10 mouse cellular contexts compared by ENCODE assay signal in genomic region chr5:140750925-140751324, GRCm38 (mm10). TPM values are rescaled to one million over a fixed set of nuclear protein-coding genes. Genes with fewer than 3 reads are reported as not detected.
DNase-seq lines count a peak whose midpoint lies in the region; ATAC-seq and TF ChIP-seq lines count a peak whose summit lies in the region.
"Had no signal": no experiment of that assay in that cellular context is flagged by ENCODE, and none has a peak within 500 bp of the region (broad histone marks: within the 10 kb centered on the region; RNA-seq: fewer than 3 reads in every experiment).

No protein-coding gene starts in this region.

- DNase-seq in adrenal gland, postnatal 14 days: peak; percentile 72
- no peak for DNase-seq in adrenal gland, adult 18-20 months (ENCODE audit: low spot score in 2 of 2)
- DNase-seq in kidney, postnatal 4 days: peak; percentile 59 to 64
- DNase-seq in CD8-positive naive resting alpha-beta T cell, adult 2 months (ENCODE audit: low read depth in 2 of 2, low spot score in 2 of 2): peak; percentile 47 to 56
- peak; percentile 23 for DNase-seq in lung, postnatal 0 days (ENCODE audit: low spot score)

- peaks cover 4% of the 10 kb centered on the region; the same call in 1 of the 2 replicates for H3K36me3 ChIP-seq in kidney, embryonic 16.5 days (ENCODE audit: insufficient read depth, low read length)
- H3K36me3 ChIP-seq in lung, postnatal 0 days (ENCODE audit: insufficient read depth, low read length): no peaks in the 10 kb centered on the region
- peaks cover 3% of the 10 kb centered on the region; the same call in 1 of the 2 replicates for H3K36me3 ChIP-seq in forebrain, embryonic 12.5 days (replicated peaks)

- H3K27ac ChIP-seq in kidney, embryonic 16.5 days (ENCODE audit: low read length): no peak overlapping the region
- no peak overlapping the region for H3K27ac ChIP-seq in lung, postnatal 0 days (ENCODE audit: low read length)
- no peak overlapping the region for H3K27ac ChIP-seq in forebrain, embryonic 12.5 days

- no peak overlapping the region for H3K9ac ChIP-seq in kidney, embryonic 16.5 days (replicated peaks; ENCODE audit: low read length)
- no peak overlapping the region for H3K9ac ChIP-seq in lung, postnatal 0 days (replicated peaks; ENCODE audit: low read depth)
- H3K9ac ChIP-seq in forebrain, embryonic 12.5 days: no peak overlapping the region

- 0% methylated on average over 1 of the region's 2 CpGs for WGBS in kidney, embryonic 16.5 days
- 4% methylated on average over 1 of the region's 2 CpGs for WGBS in lung, postnatal 0 days
- 3% methylated on average over 1 of the region's 2 CpGs for WGBS in forebrain, embryonic 12.5 days

- no peak overlapping the region for H3K4me2 ChIP-seq in kidney, embryonic 16.5 days (replicated peaks; ENCODE audit: low read depth, low read length)
- no peak overlapping the region for H3K4me2 ChIP-seq in lung, postnatal 0 days (replicated peaks; ENCODE audit: low read depth, low read length)
- no peak overlapping the region for H3K4me2 ChIP-seq in forebrain, embryonic 12.5 days

- no peak for ATAC-seq in kidney, embryonic 16.5 days (ENCODE audit: low FRiP score, low TSS enrichment)
- ATAC-seq in lung, postnatal 0 days: no peak
- no peak for ATAC-seq in inflammation-experienced regulatory T-cells, adult 6 months
- no peak for ATAC-seq in forebrain, embryonic 12.5 days (ENCODE audit: low FRiP score)
- ATAC-seq: Patski had no signal

- H3K4me3 ChIP-seq in kidney, embryonic 16.5 days (ENCODE audit: low read length): no peak overlapping the region
- no peak overlapping the region for H3K4me3 ChIP-seq in lung, postnatal 0 days (ENCODE audit: low read depth, low read length)
- H3K4me3 ChIP-seq in forebrain, embryonic 12.5 days (replicated peaks): no peak overlapping the region
- H3K4me3 ChIP-seq: erythroblast, embryonic 14.5 days had no signal

- peaks cover 10% of the 10 kb centered on the region; the same call in 1 of the 2 replicates for H3K4me1 ChIP-seq in kidney, embryonic 16.5 days (ENCODE audit: insufficient read depth, low read length)
- H3K4me1 ChIP-seq in lung, postnatal 0 days (ENCODE audit: insufficient read depth, low read depth, low read length): no peaks in the 10 kb centered on the region
- H3K4me1 ChIP-seq in forebrain, embryonic 12.5 days: peaks cover 12% of the 10 kb centered on the region

- H3K27me3 ChIP-seq in kidney, embryonic 16.5 days (ENCODE audit: insufficient read depth, low read length): no peaks in the 10 kb centered on the region
- no peaks in the 10 kb centered on the region for H3K27me3 ChIP-seq in lung, postnatal 0 days (replicated peaks; ENCODE audit: insufficient read depth, low read length)
- H3K27me3 ChIP-seq in forebrain, embryonic 12.5 days: no peaks in the 10 kb centered on the region
- H3K27me3 ChIP-seq: Patski had no signal

- TF ChIP-seq EP300 in lung, postnatal 0 days (IDR thresholded peaks at IDR 0.05): no peak

- peak; percentile 69 for TF ChIP-seq CTCF in lung, postnatal 0 days (IDR thresholded peaks at IDR 0.05)

- peaks cover 3% of the 10 kb centered on the region; the same call in 1 of the 2 replicates for H3K9me3 ChIP-seq in kidney, embryonic 16.5 days (ENCODE audit: low read length)
- no peaks in the 10 kb centered on the region for H3K9me3 ChIP-seq in lung, postnatal 0 days (ENCODE audit: low read length)
- H3K9me3 ChIP-seq in forebrain, embryonic 12.5 days: peaks cover 9% of the 10 kb centered on the region; the same call in 1 of the 2 replicates

RNA-seq across cellular contexts. Expression of gene Amz1, which starts 27.0 kb away (rescaled TPM):
- total RNA-seq in adrenal gland, postnatal 14 days (2021): 0.53 and 0.85 TPM in 2 replicates
- total RNA-seq in adrenal gland, adult 18-20 months (2021): 1 to 10 TPM in 1 of 2 experiments, under 1 TPM in 1; 0.17 to 1.5 TPM
- polyA plus RNA-seq in kidney, embryonic 16.5 days (2015; fragmentation: Nextera tagmentation; extraction: Ambion mirVana): 1.6 and 2.4 TPM in 2 replicates
- 2.7 and 3.3 TPM in 2 replicates for polyA plus RNA-seq in lung, postnatal 0 days (2015; fragmentation: Nextera tagmentation; extraction: Ambion mirVana)
- polyA plus RNA-seq in inflammation-experienced regulatory T-cells, adult 6 months (2017; shearing (Covaris generic)): under 1 TPM; 0.41 to 0.50 (median 0.44) TPM
- polyA plus RNA-seq in forebrain, embryonic 12.5 days (2016; fragmentation: Nextera tagmentation; extraction: Ambion mirVana): 1.8 TPM in 2 replicates
- polyA plus RNA-seq: erythroblast, embryonic 14.5 days had no signal

RNA-seq across cellular contexts. Expression of gene Brat1, which starts 46.1 kb away (rescaled TPM):
- total RNA-seq in adrenal gland, postnatal 14 days (2021): 16.8 and 19.6 TPM in 2 replicates
- total RNA-seq in adrenal gland, adult 18-20 months (2021): 10 to 100 TPM; 12.7 to 14.9 TPM
- 28.2 and 30.9 TPM in 2 replicates for polyA plus RNA-seq in kidney, embryonic 16.5 days (2015; fragmentation: Nextera tagmentation; extraction: Ambion mirVana)
- polyA plus RNA-seq in lung, postnatal 0 days (2015; fragmentation: Nextera tagmentation; extraction: Ambion mirVana): 15.2 and 16.1 TPM in 2 replicates
- 10 to 100 TPM; 14.0 to 14.1 (median 14.1) TPM for polyA plus RNA-seq in inflammation-experienced regulatory T-cells, adult 6 months (2017; shearing (Covaris generic))
- 20.5 and 24.0 TPM in 2 replicates for polyA plus RNA-seq in forebrain, embryonic 12.5 days (2016; fragmentation: Nextera tagmentation; extraction: Ambion mirVana)

RNA-seq across cellular contexts. Expression of gene Iqce, which starts 48.7 kb away (rescaled TPM):
- 19.0 and 22.7 TPM in 2 replicates for total RNA-seq in adrenal gland, postnatal 14 days (2021)
- total RNA-seq in adrenal gland, adult 18-20 months (2021): 10 to 100 TPM; 11.4 to 14.3 TPM
- polyA plus RNA-seq in kidney, embryonic 16.5 days (2015; fragmentation: Nextera tagmentation; extraction: Ambion mirVana): 26.0 and 30.7 TPM in 2 replicates
- 10.3 and 11.0 TPM in 2 replicates for polyA plus RNA-seq in lung, postnatal 0 days (2015; fragmentation: Nextera tagmentation; extraction: Ambion mirVana)
- 10 to 100 TPM; 22.6 to 30.2 (median 27.3) TPM for polyA plus RNA-seq in inflammation-experienced regulatory T-cells, adult 6 months (2017; shearing (Covaris generic))
- polyA plus RNA-seq in forebrain, embryonic 12.5 days (2016; fragmentation: Nextera tagmentation; extraction: Ambion mirVana): 30.7 and 31.2 TPM in 2 replicates

Comparison
In these comparisons a context has a peak if more than half of its experiments do, and no peak if none do; other contexts are left out.
1. DNase-seq: peak in adrenal gland, postnatal 14 days (single experiment), kidney, postnatal 4 days (2 of 2), CD8-positive naive resting alpha-beta T cell, adult 2 months (2 of 2) and lung, postnatal 0 days (single experiment); none in adrenal gland, adult 18-20 months (0 of 2).